Mouse (Mus musculus): Measurements from ENCODE around the gene Tmtc1.

Gene Tmtc1

DNA sequence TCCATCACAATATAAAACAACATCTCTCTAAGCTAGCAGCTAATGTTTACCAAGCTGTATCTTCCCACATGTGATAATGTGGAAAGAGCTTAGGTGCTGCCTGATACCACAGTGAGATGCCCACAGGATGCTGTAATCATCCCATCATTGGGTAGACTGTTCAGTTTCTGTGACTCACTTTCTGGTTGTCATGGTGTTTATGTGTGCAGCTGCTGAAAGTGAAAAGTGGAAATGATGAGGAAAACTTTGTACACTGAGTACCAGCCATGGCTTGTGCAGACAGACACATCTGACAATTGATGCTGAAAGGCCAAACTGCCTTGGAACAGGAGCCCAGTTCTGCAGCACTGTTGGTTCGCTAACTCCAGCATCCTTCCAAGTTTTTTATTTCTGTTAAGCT lies 204.9 kb downstream of the Tmtc1 start:
- no peak for DNase-seq (ENCODE audit: low spot score)

DNA sequence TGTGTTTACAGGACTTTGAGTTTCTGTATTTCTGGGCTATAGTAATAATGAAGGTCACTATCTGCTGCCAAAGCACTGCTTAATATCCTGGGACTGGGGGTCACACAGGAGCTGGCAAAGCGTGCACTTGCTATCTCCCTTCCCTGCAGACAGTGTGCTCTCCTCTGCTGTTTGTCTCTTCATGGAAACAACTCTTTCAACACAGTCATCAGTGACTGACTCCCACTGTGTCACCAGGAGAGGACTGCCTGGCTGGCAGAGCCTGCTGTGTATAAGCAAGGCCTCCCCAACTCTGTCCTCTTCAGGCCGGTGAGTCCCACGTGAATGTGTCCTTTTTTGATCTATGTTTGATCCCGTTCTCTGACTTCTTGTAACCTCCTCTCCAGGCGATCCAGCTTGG lies 206.7 kb downstream of the Tmtc1 start:
- DNase-seq (ENCODE audit: low spot score) = no peak

DNA sequence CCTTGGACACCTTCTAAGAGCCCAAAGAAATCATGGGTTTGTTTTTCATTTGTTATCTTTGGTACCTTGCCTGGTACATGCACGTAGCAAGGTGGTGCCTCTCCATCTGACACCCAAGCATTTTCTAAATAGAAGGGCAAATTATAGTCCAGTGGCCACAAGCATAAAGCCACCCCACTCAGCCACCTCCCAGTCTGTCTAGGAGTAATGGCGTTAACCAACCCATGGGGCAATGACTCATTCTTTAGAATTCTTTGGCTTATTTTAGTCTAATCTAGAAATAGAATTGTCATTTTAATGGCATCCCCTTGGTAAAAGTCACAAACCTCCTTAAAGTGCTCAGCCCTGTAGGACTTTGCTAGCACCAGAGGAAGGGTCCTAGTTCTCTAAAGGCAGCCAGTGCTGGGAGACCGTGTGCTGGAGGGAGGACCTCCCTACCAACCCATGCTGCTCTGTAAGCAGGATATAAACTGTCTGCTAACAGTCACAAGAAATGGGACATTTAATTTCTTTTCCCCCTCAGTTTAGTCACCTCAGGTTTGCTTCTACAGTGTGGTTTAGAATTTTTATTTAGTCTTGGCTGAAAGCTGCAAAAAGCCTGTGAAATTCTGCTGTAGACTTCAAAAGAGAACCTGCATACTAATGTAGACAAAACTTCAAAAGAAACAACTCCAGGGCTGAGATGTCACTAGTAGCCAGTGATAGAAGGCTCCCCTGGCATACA lies 209.9 kb downstream of the Tmtc1 start:
- DNase-seq (ENCODE audit: low spot score) = no peak

DNA sequence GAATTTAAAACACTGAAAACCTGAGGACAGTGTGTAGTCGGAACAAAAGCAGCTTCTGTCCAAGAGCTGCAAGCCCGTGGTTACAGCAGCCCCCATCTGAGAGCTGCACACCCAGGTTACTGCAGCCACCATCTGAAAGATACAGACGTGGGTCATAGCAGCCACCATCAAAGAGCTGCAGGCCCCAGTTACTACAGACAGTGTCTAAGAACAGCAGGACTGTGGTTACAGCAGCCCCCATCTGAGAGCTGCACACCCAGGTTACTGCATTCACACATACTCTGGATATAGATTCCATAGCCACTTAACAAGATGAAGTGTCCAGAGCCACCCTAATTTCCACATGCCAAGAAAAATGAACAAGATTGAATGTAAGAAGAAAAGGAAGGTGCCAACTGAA lies 216.6 kb downstream of the Tmtc1 start:
- no peak for DNase-seq (ENCODE audit: low spot score)

DNA sequence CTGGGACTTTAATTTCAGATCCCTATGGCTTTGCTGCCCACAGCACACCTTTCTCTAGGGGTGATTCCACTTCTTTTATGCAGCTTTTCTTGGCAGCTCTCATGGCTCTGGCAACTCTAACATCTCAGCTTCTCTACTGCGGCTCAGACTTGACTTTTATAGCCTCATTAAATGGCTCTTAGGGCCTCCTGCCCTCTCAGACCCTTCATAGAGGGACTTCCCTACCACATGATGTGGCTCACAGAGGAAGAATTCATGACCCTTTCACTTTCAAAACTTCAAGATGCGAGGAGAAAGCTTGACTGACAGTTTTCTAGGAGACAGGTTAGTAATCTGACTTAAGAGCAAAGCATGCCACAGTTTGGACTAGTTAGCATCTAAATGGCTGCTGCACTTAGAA lies 221.5 kb downstream of the Tmtc1 start:
- no peak for DNase-seq (ENCODE audit: low spot score)

DNA sequence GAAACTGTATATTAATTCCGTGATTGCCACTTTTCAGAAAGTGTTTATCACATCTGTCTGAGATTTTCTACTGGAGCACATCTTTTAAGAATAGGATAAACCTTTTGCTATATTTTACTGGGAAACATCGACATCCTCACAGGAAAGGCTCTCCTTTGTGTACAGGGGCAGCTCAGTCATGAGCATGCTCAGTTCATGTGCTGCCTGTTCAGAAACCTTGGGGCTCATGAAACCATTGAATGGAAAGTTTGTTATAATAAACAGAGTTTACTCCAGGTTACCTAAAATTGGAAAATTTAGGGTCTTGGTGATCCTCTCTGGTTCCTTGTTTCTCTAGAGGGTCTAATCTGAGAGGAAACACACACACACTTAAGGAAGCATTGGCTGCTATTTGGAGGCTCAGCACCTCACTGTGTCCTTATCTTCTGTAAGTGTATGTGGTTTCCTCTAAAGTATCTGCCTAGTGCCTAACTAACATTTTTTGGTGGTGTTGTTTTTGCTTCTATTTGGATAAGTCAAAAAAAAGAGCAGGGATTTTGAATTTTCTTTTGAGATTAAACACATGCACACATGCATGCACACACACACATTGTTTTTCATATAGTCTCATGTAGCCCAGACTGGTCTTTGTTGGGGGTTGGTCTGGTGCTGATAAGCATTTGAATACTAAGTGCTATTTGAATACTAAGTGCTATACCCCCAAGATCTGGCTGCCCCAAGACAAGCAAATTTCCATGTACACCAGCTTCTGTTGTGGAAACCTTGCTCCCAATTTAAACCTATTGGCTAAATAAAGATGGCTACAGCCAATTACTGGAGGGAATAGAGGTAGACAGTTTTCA lies 225.7 kb downstream of the Tmtc1 start:
- DNase-seq (ENCODE audit: low spot score) = no peak

DNA sequence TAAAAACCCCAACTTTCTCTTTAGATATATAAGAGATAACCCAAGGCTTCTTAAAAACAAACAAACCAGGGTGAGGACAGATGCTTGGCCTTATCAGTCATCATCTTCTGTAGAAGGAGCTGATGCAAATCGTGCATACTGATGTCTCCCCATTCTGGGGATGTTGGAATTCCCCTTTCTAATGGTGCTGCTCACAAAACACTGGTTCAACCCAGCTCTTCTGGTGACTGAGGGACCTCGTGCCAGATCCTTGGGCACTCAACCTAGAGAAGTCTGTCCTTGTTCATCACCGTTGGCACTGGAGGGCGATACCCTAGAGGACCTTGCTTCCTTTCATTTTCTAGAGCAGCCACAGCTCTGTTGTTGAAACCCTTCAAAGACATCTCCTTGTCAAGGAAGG lies 227.4 kb downstream of the Tmtc1 start:
- no peak for DNase-seq (ENCODE audit: low spot score)

DNA sequence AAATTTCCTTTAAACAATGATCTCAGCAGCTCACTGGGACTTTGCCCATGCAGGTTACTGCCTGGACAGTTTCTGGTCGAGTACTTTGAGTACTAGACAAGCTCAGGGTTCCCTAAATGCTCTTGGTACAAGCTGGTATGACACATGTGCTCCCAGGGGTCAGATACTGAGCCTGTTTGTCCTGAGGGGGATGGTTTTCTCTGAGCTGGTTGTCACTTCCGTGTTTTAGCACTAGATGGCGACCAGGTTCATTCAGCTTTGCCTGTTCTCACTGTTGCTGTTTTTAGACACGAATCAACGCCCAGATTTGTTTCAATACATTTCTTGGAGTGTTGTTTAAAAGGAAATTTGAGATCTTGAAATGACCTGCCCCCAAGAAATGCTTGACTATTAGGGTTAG lies 229.4 kb downstream of the Tmtc1 start:
- DNase-seq (ENCODE audit: low spot score) = peak; percentile 26

DNA sequence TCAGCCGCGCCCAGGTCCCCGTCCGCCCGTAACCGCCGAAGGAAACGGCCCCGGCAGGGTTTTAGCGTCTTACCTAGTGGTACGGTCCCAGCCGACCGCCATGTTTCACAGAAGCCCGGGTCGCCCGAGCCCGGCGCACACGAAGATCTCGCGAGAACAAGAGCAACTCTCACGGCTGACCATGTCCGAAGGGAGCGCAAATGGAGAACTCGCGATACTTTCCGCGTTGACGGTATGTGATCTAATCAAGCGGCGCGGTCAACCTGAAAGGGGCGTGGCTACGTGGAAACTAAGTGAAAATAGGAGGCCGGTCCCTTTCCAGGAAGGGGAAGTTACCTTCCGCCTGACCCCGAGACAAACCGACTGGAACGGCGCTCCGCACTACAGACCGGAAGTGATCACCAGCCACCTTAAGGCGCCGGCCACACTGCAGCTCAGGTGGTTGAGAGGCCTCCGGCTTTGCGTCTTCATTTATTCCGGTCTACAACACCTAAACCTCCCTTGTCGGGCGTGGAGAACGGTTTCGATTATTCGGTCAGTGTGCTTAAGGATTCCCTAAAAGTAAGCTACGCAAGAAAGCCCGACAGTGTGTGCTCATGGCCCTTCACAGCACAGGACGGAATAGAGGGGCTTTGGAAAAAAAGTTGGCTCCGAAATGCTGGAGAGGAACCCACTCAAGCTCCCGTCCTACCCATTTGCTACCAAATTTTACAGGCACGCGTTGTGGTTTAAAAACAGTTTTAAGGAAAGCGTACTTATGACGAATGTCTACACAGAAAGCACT lies 232.1 kb downstream of the Tmtc1 start, which contains the start of gene Ergic2:
Gene Ergic2, minus strand, starts transcription at position 478 of the 784 bp plus-strand sequence.
- peak; percentile 88 for DNase-seq (ENCODE audit: low spot score)

DNA sequence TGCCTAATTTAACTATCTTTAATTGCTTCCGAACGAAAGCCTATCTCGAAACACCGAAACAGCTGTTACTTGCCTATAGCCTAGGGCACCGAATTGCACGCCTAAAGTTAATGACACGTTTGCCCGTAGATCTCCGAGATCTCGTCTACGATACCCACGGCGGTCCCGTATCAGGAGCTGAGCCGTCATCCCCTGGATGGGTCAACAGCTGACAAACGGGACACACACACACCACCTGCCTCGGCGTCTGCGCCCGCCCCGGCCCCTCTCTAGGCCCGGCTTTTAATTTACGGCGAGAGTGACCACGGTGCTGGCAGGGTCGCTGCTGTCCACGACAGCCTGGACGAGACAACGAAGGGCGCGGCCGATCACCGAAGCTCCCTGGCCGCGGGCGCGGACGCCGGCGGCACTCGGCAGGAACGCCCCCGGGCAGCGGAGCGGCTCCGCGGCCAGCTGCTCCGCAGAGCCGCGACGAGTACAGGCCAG lies 232.8 kb downstream of the Tmtc1 start:
- no peak for DNase-seq (ENCODE audit: low spot score)

DNA sequence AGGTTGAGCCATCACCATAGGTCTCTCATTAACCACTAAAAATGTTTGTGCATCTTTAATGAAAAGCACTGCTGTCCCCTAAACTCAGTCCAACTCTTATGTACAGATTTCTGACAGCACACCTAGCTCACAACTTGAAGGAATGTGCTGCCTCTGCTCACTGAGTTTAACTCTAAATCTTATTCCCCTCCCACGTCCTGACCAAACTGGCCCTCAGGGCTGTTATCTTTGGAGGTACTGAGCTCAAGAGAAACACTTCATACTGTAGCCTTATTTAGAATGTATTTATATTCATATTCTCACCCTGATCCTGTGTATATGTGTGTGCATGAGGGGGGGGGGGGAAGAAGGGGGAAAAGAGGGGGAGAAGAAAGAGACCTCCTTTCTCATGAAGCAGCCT lies 236.7 kb downstream of the Tmtc1 start:
- DNase-seq (ENCODE audit: low spot score) = no peak

DNA sequence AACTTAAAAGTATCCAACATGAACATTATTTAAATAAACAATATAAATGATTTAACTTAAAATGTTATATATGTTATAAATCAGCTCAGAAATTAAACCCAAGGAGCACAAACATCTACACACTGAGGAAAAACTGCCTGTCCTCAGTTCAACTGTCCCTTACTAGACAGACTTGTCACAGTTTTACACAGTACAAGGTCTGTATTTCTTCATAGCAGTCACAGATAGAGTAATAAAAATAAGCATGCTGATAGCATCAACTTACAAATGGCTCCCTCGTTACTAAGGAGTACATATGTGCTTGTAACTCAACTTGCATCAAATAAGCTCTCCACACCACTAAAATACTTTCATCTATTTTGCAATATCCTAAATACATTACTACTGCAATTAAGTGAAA lies 239.1 kb downstream of the Tmtc1 start:
- no peak for DNase-seq (ENCODE audit: low spot score)

DNA sequence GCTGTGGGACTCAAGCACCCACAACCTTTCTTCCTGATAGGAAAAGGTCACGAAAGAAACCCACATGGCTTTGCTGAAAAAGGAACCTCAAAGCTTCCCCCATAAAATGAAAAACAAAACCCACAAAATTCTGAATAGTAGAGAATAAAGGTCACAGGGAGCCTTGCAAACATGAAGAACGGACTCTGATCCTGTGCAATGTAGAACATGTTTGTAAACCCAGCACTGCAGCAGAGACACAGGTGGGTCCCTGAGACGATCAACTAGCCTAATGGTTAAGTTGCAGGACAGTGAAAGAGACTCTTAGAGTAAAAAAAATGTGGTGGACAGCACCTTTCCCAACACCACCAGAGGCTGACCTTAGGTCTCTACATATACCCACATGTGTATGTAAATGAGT lies 244.5 kb downstream of the Tmtc1 start:
- no peak for DNase-seq (ENCODE audit: low spot score)

DNA sequence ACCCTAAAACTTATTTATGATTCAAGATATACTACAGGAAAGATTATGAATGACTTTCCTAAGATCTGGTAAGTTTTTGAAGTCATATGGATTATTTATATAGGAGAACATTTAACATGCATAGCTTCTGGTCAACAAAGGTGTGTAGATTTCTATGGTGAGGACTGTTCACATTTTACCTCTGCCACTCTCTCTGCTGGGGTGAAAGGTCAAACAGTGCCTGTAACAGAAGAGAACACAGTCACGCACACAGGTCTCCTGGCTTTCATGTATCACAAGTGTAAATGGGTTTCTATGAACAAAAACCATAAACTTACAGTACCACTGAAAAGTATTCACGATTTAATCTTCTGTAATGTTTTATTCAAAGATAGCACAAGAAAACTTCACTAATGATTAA lies 245.0 kb downstream of the Tmtc1 start:
- no peak for DNase-seq (ENCODE audit: low spot score)

DNA sequence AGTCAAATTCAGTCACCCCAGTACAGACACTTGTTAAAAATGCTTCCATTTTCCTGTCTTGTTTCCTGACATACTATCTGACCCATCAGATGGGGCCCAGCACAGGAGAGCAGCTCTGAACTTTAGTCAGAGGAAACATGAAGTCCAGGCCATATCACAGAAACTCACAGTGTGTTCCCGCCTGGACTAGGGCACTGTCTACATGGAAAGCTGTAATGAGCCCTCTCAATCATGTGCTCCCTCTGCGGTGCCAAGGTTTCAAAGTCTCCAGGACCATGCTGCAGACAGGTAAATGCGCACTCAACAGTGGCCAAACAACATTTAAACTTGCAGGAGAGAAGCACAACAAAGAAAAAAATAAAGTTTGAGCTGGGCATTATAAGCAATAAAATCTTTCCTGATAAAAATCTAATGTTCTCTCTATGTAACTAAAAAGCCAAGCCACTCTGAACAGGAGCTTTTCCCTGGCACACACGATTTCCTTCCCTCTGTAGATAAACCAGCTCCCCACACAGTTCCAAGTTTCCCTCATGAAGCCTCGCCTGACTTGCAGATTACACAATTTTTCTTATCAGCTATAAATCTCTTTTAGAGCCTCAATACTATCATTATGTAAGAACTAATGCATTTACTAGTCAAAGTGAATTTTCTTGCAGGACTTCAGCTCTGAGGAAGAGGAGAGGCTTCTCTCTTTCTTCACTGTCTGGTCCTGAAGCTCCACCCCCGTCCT lies 250.1 kb downstream of the Tmtc1 start:
- DNase-seq (ENCODE audit: low spot score) = no peak

DNA sequence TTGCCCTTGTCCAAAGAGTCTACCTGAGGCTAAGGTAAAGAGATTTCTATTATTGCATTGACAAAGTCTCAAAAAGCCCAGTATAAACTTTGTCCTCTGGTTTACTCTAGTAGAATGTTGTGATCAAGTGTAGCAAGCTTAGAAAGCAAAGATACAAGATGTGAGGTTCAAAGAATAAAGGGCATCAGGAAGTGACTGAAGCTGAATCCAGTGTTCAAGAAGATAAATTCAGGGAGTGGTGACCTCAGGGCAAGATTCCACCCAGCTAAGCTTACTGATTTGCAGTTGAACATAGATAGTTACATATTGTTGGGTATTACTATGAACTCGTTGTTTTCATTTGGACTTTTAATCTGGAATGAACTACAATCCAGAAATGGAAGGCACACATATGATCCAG lies 258.5 kb downstream of the Tmtc1 start:
- no peak for DNase-seq (ENCODE audit: low spot score)
